Mouse (Mus musculus): ENCODE measurements around the gene Ino80e.

- TF ChIP-seq CTCF (IDR thresholded peaks at IDR 0.05; ENCODE audit: insufficient read depth, low read length) (no peak), POLR2A (IDR thresholded peaks at IDR 0.05; ENCODE audit: borderline replicate concordance, extremely low read depth, low read depth, low read length) (peak; percentile 42; the same call in 1 of the 2 replicates)
These were observed 5.3 kb downstream of the Ino80e start for GRCm38 (mm10) chr7:126856741-126857420.

All from lung, adult 2 months (tissue).